Mouse (Mus musculus) lung, adult 18-20 months (tissue): Measurements from ENCODE around the gene Nelfcd.

Source experiments
- DNase-seq, 2 experiments: peaks; one replicate each; pipeline ENCODE4 v3.0.0; 2022; ENCODE audit warnings: mixed read lengths in 2 of 2

Nelfcd gene

DNA sequence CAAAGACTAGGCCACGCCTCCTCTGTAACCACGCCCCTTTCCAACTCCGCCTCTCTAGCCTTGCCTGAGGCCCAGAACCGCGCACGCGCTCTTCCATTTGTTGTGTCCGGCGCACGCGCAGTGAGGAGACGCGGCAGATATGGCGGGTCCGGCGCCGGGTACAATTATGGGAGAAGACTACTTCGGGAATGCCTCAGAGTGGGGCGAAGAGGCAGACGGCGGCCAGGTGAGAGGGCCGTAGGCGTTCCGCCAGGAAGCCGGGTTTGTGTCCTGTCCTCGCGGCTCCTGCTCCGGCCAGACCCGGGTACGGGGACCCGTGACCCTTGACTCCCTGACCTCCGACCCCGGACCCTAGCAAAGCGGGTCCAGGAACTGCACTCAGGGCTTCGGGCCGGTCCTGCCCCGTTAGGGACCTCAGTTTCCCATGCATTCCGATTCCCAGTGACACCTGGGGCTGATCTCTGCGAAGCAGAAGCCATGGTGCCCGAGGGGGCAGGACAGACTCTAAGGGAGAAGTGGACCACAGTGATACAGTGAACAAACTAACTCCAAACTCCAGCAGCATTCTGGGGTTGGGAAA, at the start of gene Nelfcd:
Nelfcd (plus strand) TSS at position 74 of the 580 bp plus-strand sequence.
- DNase-seq: peak; percentile 94 to 95

DNA sequence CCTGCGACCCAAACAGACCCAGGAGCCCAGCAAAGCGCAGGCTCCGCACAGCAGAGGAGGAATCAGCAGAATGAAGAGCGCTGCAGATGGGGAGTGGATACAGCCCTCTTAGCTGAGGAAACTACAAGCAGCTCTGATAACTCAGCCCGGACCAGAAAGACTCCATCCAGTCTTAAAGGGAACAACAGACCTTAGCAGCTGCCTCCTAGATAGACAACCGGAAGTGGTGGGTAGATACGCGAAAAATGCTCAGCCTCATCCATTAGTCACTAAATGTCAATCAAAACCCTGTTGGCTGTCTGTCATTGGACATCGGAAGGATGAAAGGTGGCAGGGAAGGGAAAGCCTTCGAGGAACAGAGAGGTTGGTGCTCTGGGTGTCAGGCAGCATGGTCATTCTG, 49.0 kb upstream of the Nelfcd start:
- no peak for DNase-seq

DNA sequence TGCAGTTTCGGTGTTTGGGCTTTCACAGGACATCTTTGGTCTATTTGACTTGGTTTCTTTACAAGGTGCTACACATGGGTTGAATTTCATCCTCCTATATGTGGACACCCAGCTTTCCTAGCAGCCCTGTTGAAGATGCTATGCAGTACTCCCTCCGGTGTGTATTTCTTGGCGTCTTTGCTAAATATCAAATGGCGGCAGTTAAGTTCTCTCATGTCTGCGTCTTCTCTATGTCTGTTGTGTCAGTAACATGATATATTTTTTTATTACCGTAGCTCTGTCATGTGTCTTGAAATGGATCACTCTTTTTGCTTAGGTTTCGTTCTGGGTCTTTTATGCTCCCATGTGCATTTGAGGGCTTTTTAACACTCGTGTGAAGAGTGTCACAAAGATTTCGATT, 34.6 kb upstream of the Nelfcd start:
- DNase-seq: no peak

DNA sequence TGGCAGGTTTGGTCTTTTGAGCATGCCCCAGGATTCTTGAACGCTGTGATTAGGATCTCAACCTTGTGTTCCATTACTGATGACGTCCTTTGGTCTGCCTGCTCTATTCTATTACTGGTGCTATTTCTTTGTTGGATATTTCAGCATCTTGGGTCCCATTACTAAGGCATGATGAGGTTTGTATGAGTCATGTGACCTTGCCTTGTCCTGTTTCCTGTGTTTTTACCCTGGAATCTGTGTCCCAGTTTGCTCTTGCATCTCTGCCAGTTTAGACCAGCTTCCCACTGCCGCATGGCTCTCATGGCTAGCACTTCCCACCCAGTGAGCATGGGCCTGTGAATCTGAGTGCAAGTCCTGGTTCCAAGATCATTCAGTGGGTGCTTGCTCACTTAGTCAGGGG, 23.7 kb upstream of the Nelfcd start:
- DNase-seq: no peak

DNA sequence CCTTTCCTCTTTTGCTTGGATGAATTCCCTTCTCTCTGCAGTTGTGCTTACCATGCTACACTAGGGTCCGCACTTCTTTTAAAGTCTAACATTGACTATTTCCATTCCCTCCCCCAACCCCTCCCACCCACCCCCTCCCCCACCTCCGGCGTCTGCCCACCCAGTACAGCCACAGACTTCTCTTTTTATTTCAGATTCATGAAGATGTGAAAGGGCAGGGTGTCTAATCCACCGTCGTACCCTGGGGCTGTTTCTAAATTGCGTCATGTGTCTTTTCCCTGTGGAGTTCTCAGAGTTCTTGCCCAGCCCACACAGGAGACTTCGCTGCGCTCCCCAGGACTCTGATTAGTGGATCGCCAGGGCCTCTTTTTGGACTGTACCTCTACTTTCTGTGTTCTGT, 23.1 kb upstream of the Nelfcd start:
- DNase-seq: no peak

DNA sequence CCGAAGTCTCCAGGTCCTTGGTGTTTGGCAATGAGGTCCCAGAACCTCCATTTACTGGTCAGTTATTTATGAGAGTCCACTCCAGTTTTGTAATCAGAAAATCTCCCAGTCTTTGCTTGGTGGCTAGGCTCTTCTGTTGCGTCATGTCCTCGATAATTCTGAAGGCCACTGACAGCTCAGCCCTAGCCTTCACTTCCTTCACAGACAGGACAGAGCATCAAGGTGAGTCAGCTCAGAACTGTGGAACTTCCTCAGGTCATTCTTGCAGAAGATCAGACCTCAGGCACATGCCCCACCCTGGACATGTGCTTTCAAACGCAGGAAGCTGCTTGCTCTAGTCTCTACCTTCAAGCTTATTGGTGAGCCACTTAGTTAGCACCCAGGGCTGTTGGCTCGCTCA, 22.2 kb upstream of the Nelfcd start:
- DNase-seq: no peak

DNA sequence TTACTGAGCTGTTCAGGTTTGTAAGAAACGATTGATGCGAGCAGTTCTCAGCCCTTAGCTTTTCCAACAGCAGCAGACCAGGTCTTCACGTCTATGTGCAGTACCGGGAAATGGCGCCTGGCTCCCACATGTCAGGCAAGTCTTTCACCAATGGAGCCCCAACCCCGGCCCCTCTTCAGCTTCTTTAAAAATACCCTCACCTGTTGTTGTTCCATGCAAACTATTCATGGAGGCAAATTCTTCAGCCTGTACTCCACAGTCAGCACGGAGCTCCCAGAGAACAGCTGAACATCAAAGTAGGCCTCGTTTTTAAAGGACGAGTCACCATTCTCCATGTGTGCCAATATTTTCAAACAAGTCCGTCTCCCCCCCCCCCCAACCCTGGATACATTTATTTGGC, 19.0 kb upstream of the Nelfcd start:
- no peak for DNase-seq

DNA sequence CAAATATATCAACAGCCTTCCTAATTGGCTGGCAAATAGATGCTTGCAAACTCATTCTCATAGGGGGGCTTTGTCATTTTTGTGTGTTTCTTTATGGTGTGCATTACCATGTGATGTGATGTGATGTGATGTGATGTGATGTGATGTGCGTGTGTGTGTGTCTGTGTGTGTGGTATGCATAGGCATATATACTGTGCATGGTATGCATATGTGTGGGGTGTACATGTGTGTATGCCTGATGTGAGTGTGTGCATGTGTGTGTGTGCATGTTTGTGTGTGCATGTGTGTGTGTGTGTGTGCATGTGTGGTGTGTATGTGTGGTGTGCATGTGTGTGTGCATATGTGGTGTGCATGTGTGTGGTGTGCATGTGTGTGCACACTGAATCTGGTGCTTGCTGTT, 18.5 kb upstream of the Nelfcd start:
- no peak for DNase-seq

DNA sequence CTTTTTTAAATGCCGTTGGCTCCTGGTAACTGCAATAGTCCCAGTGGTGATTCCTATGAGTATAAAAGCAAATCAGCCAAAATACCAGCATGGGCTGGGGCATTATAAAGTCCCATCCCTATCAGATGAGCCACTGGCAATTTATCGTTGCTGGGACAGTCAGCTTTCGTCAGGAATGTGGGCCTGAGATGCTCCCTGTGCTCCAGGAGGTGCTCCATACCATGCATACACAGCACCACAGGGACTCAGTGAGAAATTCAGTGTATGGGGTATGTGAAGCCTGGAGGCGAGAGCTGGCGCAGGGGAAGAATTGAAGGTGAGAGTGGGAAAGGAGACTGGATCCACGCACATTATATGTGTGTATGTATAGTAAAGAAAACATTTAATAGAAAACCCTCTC, 17.7 kb upstream of the Nelfcd start:
- DNase-seq: no peak

DNA sequence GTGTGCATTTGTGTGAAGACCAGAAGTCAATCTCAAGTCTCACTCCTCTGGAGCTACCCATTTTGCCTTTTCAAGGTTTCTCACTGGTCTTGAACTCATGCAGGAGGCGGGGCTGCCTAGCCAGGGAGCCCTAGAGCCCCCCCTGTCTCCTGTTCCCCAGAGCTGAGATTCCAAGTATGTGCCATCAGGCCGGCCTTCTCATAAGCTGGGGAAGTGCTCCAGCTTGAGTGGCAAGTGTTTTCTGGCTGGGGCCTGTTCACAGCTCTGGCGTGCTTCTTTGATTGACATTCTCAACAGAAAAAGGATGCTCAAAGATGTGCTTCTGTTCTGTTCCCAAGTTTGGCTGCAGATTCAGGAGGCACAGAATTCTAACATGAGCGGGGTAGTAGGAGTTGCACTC, 15.2 kb upstream of the Nelfcd start:
- DNase-seq: no peak

DNA sequence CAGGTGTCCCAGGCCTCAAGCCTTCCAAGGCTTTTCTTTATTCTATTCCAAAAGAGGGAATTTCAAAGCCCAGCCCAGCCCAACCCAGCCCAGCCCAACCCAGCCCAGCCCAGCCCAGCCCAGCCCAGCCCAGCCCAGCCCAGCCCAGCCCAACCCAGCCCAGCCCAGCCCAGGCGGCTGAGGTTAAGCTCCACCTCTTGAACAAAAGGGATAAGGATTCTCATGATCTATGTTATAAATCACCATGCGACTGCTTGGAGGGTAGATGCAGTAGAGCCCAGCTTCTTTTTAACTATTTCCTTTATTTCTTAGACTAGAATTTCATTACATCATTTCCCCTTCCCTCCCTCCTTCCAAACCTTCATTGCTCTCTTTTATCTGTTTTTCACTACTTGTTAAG, 5.4 kb upstream of the Nelfcd start:
- no peak for DNase-seq

DNA sequence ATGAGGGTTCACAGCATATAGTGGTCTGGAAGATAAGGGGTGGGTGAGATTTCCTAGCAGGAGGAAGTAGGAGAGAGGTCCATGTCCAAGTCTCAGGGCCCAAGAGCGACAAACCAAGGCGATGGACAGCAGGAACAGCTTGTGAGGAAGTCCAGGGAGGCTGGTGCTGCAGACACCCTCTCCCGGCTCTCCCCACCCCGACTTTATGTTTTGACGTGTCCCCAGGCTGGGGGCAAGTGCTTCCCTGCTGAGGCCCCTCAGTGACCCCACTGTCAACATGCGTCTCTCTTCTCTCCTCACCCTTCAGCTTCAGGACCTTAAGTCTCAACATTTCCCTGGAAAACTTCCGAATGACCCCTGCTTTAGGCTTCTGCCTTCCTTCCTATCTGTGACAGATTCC, 2.5 kb upstream of the Nelfcd start:
- no peak for DNase-seq

DNA sequence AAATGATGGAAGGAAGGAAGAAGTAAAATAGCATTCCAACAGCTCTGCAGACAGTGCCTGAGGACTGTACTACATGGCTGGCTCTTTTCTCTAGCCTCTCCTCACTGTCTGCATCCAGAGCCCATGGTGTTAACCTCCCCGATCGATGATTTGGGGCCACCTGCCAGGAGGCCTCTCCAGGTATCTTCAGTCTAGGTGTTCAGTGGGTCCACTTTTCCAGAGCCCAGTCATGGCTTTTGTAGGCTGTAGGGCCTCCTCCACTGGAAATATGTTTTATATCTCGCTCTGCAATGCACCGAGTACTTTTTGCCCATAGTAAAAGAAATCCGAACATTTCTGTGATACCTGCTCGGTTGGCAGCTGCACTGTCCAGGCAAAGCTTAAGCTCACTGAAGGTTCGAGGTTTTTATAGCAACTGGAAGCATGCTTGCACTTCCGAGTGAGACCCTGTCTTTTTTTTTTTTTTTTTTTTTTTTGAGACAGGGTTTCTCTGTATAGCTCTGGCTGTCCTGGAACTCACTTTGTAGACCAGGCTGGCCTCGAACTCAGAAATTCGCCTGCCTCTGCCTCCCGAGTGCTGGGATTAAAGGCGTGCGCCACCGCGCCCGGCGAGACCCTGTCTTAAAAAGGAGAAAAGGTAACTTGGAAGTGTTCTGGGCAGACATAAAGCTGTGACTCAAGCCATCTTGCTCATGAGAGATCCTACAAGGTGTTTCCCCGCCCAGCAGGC, 438 bp upstream of the Nelfcd start:
- DNase-seq: no peak

DNA sequence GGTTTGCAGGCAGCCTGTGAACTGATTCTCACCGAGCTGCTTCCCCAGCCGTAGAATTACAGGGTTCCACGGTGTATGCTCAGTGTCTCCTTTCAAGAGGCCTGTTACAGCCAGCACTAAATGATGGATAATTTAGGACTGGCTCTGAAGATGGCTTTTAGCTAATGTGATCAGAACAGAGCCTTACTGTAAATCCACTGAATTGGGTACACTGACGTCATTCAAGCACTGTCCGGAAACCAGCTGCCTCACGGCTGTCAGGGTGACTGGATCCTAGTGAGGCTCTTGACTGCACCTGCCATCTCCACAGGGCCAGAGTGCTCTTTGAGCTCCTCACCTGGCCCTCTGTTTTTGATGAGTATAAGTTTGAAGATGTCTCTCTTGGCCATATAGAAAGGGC, 5.5 kb downstream of the Nelfcd start:
- DNase-seq: no peak

DNA sequence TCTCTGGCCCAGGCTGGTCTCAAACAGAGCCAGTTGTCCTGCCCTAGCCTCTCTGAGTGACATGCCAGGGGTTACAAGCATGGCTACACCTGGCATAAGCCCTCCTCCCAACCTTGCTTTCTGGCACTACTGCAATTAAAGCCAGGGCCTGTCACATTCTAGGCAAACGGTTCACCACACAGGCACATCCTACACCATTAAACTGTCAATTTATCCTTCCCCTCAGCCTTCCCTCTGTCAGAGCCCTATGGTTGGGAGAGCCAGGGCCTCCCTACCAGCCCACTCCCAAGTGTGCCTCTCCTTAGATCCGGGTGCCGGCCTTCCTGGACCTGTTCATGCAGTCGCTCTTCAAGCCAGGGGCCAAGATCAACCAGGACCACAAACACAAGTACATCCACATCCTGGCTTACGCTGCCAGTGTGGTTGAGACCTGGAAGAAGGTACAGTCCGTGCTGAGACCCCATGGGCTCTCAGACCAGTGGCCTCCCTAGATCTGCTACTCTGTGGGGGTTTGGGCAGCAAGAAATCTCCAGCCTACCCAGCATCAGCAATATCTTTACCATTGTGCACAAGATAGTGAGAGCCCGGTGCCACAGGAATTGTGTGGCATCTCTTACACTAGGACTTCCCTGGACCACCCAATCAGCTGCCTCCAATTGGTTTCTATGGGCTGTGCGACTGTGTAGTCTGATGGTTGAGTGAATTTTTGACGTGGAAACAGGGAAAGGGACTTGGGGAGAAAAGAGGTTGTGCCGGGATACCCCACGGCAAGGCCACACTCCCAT, 8.9 kb downstream of the Nelfcd start:
- DNase-seq: peak in 1 of 2 experiments; percentile 2

DNA sequence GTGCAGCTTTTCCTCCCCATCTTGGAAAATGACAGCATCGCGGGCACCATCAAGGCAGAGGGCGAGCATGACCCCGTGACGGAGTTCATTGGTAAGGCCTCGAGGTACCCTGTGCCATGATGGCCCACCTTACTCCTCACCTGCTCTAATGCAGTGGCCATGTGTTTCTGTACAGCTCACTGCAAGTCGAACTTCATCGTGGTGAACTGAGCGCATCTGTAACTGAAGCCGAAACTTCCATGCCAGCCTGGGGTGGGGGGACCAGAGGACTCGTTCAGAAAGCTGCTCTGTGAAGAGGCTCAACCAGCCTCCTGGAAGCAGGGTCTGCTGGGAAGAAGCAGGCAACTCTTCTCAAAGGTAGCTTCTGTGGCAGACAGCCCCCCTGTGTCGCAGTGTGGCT, 11.3 kb downstream of the Nelfcd start:
- DNase-seq: no peak

DNA sequence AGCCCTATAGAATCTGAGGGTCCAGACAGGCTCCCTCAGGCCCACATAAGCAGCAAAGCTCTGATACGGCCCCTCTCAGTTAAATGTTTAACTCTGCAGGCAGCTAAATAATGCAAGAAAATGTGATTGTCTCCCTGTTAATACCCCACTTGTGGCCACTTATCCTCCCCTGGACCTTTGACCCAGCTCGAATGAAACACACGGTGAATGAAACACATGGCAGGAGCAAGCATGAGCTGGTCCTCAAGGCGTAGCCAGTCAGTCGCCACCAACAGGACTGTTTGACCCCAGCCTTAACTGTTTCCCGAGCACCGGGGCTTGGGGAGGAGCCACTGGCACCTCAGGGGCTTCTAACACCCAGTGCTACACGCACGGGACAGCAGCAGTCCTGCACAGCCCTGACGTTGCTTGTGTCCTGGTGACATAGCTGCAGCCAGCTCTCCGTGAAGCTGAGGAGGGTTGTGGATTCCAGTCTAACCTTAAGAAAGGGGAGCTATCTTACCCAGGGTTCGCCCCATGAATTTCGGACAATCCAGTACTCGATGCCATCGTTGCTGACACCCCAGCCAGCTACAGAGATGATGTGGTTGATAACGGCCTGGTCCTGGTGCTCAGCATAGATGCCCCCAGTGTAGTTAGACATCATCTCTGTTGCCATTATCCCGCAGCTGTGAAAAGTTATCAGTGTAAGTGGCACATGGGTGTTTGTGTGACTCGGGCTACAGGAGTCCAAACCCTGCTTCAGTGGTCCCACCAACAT, 12.7 kb downstream of the Nelfcd start:
- DNase-seq: peak in 1 of 2 experiments; percentile 2

DNA sequence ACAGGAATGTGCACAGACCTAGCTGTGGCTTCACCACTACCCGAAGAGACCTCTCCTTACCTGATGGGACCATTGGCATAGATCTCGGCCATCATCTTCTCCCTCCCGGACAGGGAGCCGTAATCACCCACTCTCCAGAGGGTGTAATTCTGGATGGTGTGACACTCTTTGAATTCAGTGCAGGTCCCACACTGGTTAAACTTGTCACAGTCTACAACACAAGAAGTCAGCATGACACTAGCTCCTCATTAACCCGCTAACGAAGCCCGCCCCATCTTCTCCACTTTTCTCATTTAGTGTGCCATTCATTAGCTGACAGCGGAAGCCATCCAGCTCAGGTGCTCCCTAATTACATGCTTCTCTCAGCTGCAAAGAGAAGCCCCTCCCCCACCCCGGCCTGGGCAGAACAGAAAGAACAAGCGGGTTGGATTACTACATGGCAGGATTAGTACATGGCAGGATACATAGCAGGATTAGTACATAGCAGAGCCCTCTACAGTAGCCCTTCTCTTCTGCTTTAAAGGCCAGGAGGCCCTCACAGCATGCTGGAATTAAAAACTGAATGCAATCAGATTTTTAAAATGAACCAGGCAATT, 13.5 kb downstream of the Nelfcd start:
- DNase-seq: peak in 1 of 2 experiments; percentile 2

DNA sequence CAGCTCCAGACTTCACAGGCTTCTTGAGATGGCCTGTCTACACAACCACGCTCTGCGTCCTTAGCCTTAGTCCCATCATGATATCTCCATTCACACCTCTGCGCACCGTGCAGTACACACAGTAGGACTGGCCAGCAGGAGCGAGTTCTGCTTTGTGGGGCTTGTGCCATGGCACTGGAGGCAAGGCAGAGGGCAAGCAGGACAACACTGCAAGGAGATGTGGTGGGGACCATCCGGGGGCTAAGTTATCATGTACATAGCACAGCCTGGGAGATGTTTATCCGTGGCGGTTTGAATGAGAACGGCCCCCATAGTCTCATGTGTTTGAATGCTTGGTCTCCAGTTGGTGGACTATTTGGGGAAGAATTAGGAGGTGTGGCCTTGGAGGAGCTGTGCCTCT, 19.3 kb downstream of the Nelfcd start:
- no peak for DNase-seq

DNA sequence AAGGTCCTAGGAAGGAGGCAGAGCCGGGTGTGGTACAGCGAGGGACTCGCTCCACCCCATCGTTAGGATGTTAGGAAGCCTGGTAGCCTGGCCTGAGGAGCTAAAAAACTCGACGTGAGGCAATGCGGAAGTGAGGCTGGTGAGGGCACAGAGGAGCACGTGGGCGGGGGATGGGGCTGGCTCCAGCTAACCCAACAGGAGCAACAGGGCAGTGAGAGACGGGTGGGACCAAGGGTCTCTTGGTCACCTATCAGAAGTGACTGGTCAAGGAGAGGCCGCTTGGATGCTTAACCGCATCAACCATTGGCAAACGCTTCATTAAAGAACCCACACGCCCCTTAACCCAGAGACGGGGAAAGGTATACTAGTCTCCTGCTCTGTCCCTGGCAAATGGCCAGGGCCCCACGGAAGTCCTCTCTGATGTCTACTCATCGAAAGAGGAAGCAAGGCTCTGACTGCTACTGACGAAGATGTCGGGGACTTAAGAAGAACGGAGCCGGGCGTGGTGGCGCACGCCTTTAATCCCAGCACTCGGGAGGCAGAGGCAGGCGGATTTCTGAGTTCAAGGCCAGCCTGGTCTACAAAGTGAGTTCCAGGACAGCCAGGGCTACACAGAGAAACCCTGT, 20.6 kb downstream of the Nelfcd start:
- DNase-seq: peak; percentile 48 to 62

DNA sequence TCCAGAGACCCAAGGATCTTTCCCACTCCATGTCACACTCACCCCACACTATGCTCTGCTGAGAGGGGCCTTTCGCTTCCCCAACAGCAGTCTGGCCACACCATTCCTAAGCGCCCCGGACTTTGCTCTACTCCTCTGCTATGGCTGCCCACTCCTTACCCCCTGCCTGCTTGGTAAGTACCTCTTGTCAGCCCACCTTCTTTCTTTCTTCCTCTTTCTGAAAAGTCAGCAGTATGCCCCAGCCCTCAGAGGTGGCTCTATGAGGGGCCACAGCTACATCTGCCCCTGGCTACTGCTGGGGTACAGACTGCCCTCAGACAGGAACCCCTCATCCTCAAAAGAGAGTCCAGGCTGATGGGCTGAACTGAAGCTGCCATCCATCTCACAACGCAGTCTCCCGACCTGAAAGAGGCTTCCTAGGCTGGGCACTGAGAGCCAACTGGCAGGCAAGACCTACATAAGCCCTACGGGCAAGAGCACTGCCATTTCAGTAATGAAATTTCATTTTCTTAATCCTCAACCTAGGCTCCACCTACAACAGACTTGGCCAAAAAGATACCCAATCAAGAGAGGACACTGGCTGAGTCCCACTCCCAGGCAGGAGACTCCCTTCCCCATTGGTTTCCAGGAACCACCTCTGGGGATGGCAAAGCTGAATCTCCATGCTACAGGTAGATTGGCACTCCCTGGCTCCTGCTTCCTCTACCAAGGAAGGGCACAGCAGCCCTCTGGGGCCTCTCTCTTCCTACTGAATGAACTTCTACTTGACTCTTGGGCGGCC, 21.5 kb downstream of the Nelfcd start:
- DNase-seq: no peak

DNA sequence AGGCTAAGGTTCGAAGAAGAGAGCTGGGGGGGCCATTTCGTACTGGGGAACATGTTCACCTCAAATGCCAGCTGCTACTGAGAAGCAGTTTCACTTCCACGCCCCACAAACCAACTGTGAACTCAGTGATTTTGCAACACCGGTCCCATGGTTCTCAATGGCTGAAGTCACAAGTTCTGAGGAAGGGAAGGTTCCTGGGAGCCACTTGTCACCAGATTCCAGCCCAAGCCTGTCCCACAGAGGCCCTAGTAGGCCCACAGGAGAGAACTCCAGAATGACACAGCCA, 22.0 kb downstream of the Nelfcd start:
- peak; percentile 81 to 82 for DNase-seq
